Mouse (Mus musculus) myocyte (in vitro differentiated cells): ENCODE measurements around the gene Gm5737.

Source experiments
- TCF12 ChIP-seq: IDR thresholded peaks from one replicate; pipeline ENCODE4 v1.6.1; 2011; ENCODE audit warnings: mild to moderate bottlenecking, control low read depth; ENCODE audit not compliant: poor library complexity, insufficient read depth, severe bottlenecking
- USF1 ChIP-seq: IDR thresholded peaks from one replicate; pipeline ENCODE4 v1.6.1; 2011; ENCODE audit warnings: low read depth, mild to moderate bottlenecking, control low read depth, moderate library complexity

DNA sequence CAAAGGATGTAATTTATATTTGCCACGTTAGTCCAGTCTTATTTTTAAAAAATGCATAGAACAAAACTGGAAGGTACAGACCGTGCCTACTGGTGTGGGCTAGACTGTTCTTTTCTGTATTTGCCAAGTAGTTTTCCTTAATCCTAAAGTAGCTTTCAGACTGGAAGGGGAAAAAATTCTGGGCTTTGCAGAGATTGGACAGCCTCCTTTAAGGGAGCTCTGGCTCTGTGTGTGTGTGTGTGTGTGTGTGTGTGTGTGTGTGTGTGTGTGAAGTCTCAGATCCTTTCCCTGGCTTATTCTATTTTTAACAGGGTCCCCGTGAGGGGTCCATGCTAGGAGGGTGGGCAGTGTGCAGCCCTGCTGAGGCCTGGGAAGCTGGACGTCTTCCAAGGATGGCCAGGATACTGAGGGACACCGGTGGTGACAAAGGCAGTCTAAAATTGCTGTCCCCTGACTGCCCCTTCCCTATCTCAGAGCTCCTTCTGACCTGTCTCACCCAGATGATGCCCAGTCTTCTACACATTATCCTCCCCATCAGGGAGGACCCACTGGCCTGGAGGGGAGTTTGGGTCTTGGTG, 58.4 kb downstream of the Gm5737 start:
- no peak for TF ChIP-seq USF1
- no peak for TF ChIP-seq TCF12
